Mouse (Mus musculus) CH12.LX (cell line): Measurements from ENCODE around the gene Dpyd.

Experiments used
- BHLHE40 ChIP-seq: IDR thresholded peaks from 2 replicates; pipeline ENCODE4 v1.6.1; 2011; ENCODE audit warnings: mild to moderate bottlenecking, low read depth, low read length, improper control_type of control experiment
- CHD1 ChIP-seq: IDR thresholded peaks from 2 replicates; pipeline ENCODE4 v1.6.1; 2012; ENCODE audit warnings: low read depth, low read length, improper control_type of control experiment, inconsistent platforms
- KAT2A ChIP-seq: IDR thresholded peaks from 2 replicates; pipeline ENCODE4 v1.6.1; 2012; ENCODE audit warnings: low read length, improper control_type of control experiment, inconsistent platforms; ENCODE audit not compliant: insufficient replicate concordance
- PAX5 ChIP-seq: IDR thresholded peaks from 2 replicates; pipeline ENCODE4 v1.6.1; 2012; ENCODE audit warnings: low read length, inconsistent platforms, mixed read lengths
- USF1 ChIP-seq: IDR thresholded peaks from 2 replicates; pipeline ENCODE4 v1.6.1; 2014; ENCODE audit warnings: low read depth, mild to moderate bottlenecking, inconsistent platforms, low read length, improper control_type of control experiment

- no peak for TF ChIP-seq BHLHE40
- no peak for TF ChIP-seq USF1
- no peak for TF ChIP-seq KAT2A
- no peak for TF ChIP-seq PAX5
- no peak for TF ChIP-seq CHD1
These were observed 857.8 kb downstream of the Dpyd start for GRCm38 (mm10) chr3:119419745-119420144.
